In the genomic region with DNA sequence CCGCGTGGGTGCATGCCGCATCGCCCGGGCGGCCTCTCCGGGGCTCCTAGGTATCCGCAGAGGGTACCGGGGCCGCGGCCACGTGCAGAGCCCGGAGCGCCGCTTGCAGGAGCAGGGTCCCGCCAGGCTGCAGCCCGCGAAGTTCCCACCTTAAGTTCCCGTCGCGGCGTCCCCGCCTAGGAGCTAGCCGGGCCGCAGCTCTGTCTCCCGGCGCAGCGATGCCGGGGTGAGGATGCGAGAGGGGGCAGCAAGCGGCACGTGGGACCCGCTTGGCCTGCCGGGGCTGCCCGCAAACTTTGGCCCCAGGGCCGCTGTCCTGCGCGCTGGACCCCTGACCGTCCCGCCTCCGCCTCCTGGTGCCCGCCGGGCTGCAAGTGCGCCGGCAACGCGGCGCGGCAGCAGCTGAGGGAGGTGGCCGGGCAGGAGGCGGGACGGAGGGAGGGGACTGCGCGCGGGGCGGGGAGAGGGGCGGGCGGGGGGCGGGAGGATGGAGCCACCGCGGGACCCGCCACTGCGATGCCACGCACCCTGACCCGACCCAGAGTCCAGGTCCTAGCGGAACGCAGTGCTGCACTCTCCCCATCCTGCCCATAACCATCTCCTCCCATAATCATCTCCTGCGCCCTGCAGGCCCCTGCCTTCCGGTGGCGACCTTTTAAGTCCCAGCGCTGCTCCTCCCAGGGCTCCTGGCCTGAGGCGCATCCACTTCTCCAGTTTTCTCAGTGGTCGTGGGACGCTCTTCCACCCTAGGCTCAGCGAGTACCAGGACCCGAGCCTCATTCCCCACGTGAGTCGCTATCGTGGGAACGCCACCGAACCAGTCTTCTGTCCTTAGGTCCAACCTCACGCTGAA, we compare ENCODE assay signal across 10 mouse cellular contexts. TPM values are rescaled to one million over a fixed set of nuclear protein-coding genes. Genes with fewer than 3 reads are reported as not detected.
DNase-seq lines count a peak whose midpoint lies in the region; ATAC-seq and TF ChIP-seq lines count a peak whose summit lies in the region.
"Had no signal": no experiment of that assay in that cellular context is flagged by ENCODE, and none has a peak within 500 bp of the region (broad histone marks: within the 10 kb centered on the region; RNA-seq: fewer than 3 reads in every experiment).

No protein-coding gene starts in this region.

- ATAC-seq in heart, embryonic 15.5 days (replicated peaks; ENCODE audit: insufficient number of reproducible peaks, insufficient read depth, low FRiP score, low read depth) = peak; percentile 43; the same call in 1 of the 2 replicates
- ATAC-seq in kidney, postnatal 0 days (replicated peaks; ENCODE audit: low FRiP score, low read depth) = peak; percentile 68
- ATAC-seq in megakaryocyte-erythroid progenitor cell, adult 5-6 weeks (replicated peaks; ENCODE audit: low FRiP score, low TSS enrichment, poor library complexity, severe bottlenecking) = 0 out of 2 replicates have a peak, but pooled peaks have one; percentile 19
- ATAC-seq in stomach, embryonic 16.5 days (ENCODE audit: insufficient read depth, low FRiP score) = peak; percentile 70
- ATAC-seq: Patski had no signal

- peaks cover 96% of the 10 kb centered on the region for H3K27me3 ChIP-seq in heart, embryonic 15.5 days
- H3K27me3 ChIP-seq in kidney, postnatal 0 days (ENCODE audit: insufficient read depth, low read length) = peaks cover 38% of the 10 kb centered on the region
- H3K27me3 ChIP-seq in stomach, embryonic 16.5 days (ENCODE audit: control insufficient read depth, insufficient read depth, low read length) = peaks cover 34% of the 10 kb centered on the region

- TF ChIP-seq POLR2A in cortical plate, adult 2 months (IDR thresholded peaks at IDR 0.05; ENCODE audit: extremely low read depth, insufficient read depth, low read length) = 0 out of 2 replicates have a peak, but pooled peaks have one; percentile 33

- 1% methylated on average over 75 of the region's 82 CpGs for WGBS in heart, embryonic 15.5 days
- 2% methylated on average over 70 of the region's 82 CpGs for WGBS in kidney, postnatal 0 days
- 1% methylated on average over 66 of the region's 82 CpGs for WGBS in stomach, embryonic 16.5 days

- H3K36me3 ChIP-seq in heart, embryonic 15.5 days = no peaks in the 10 kb centered on the region
- H3K36me3 ChIP-seq in kidney, postnatal 0 days (ENCODE audit: insufficient read depth, low read length) = no peaks in the 10 kb centered on the region
- no peaks in the 10 kb centered on the region for H3K36me3 ChIP-seq in stomach, embryonic 16.5 days (ENCODE audit: control insufficient read depth, insufficient read depth, low read length)

- peak overlapping the region; percentile 63 for H3K4me3 ChIP-seq in cortical plate, adult 2 months (ENCODE audit: insufficient read depth, low read length)
- H3K4me3 ChIP-seq in heart, embryonic 15.5 days = peak overlapping the region; percentile 50
- peak overlapping the region; percentile 44 for H3K4me3 ChIP-seq in kidney, postnatal 0 days (replicated peaks; ENCODE audit: low read depth, low read length)
- peak overlapping the region; percentile 59 for H3K4me3 ChIP-seq in stomach, embryonic 16.5 days (replicated peaks; ENCODE audit: low read length)

- no peak for TF ChIP-seq CTCF in cortical plate, adult 2 months (IDR thresholded peaks at IDR 0.05; ENCODE audit: extremely low read depth, insufficient read depth, low read length)
- no peak; the same call in 1 of the 2 replicates for TF ChIP-seq CTCF in kidney, postnatal 0 days (IDR thresholded peaks at IDR 0.05; ENCODE audit: low read depth)

- peak overlapping the region; percentile 9 for H3K9ac ChIP-seq in heart, embryonic 15.5 days
- peak overlapping the region; percentile 40; the same call in 1 of the 2 replicates for H3K9ac ChIP-seq in kidney, postnatal 0 days (ENCODE audit: low read depth, low read length)
- H3K9ac ChIP-seq in stomach, embryonic 16.5 days (ENCODE audit: low read length) = peak overlapping the region; percentile 65

- peak; percentile 36 for DNase-seq in left cerebral cortex, postnatal 4 days
- DNase-seq in left cerebral cortex, postnatal 25 days (ENCODE audit: low spot score in 2 of 2) = no peak
- DNase-seq in kidney, postnatal 0 days (ENCODE audit: low spot score) = peak; percentile 67
- DNase-seq in layer of hippocampus, adult 8-10 months (ENCODE audit: low spot score in 2 of 2) = no peak

- H3K9me3 ChIP-seq in heart, embryonic 15.5 days (replicated peaks) = peaks cover 7% of the 10 kb centered on the region
- H3K9me3 ChIP-seq in kidney, postnatal 0 days (replicated peaks; ENCODE audit: low read length) = no peaks in the 10 kb centered on the region
- no peaks in the 10 kb centered on the region for H3K9me3 ChIP-seq in stomach, embryonic 16.5 days (replicated peaks; ENCODE audit: control insufficient read depth, low read length)

- H3K27ac ChIP-seq in cortical plate, adult 2 months (ENCODE audit: insufficient read depth, low read length) = no peak overlapping the region
- H3K27ac ChIP-seq in heart, embryonic 15.5 days = no peak overlapping the region
- H3K27ac ChIP-seq in kidney, postnatal 0 days = no peak overlapping the region
- no peak overlapping the region for H3K27ac ChIP-seq in stomach, embryonic 16.5 days (ENCODE audit: low read length)
- H3K27ac ChIP-seq: macrophage had no signal

- no peaks in the 10 kb centered on the region for H3K4me1 ChIP-seq in cortical plate, adult 2 months (ENCODE audit: control insufficient read depth, insufficient read depth, low read length)
- peaks cover 20% of the 10 kb centered on the region for H3K4me1 ChIP-seq in heart, embryonic 15.5 days (replicated peaks)
- no peaks in the 10 kb centered on the region; the same call in 1 of the 2 replicates for H3K4me1 ChIP-seq in kidney, postnatal 0 days (replicated peaks; ENCODE audit: insufficient read depth, low read length)
- H3K4me1 ChIP-seq in stomach, embryonic 16.5 days (ENCODE audit: control insufficient read depth, insufficient read depth, low read length) = 0 out of 2 replicates have a peak, but pooled peaks cover 2% of the 10 kb centered on the region

- intact Hi-C loops in left cerebral cortex, postnatal 4 days (cut with DNase I) = no loop called here
- intact Hi-C loops in left cerebral cortex, postnatal 25 days (cut with DNase I) = no loop called here

- H3K4me2 ChIP-seq in heart, embryonic 15.5 days = peak overlapping the region; percentile 91
- H3K4me2 ChIP-seq in kidney, postnatal 0 days (ENCODE audit: low read length) = peak overlapping the region; percentile 89
- peak overlapping the region; percentile 96 for H3K4me2 ChIP-seq in stomach, embryonic 16.5 days (ENCODE audit: low read depth, low read length)

RNA-seq across cellular contexts. Expression of a gene that starts 0.6 kb away (rescaled TPM):
- 10 to 100 TPM; 34.4 to 34.5 TPM for total RNA-seq in left cerebral cortex, postnatal 4 days (2021)
- total RNA-seq in left cerebral cortex, postnatal 25 days (2021) = 10 to 100 TPM; 34.1 to 43.2 TPM
- polyA plus RNA-seq in cortical plate, adult 2 months (2012; rRNA removed) = 5.9 and 7.2 TPM in 2 replicates
- polyA plus RNA-seq in heart, embryonic 15.5 days (2015; fragmentation: Nextera tagmentation; extraction: Ambion mirVana) = 0.18 and 0.48 TPM in 2 replicates
- polyA plus RNA-seq in kidney, postnatal 0 days (2015; fragmentation: Nextera tagmentation; extraction: Ambion mirVana) = 0.76 and 0.83 TPM in 2 replicates
- not detected in 2 replicates for total RNA-seq in megakaryocyte-erythroid progenitor cell, adult 5-6 weeks (2014; fragmentation: Nextera tagmentation)
- total RNA-seq in megakaryocyte-erythroid progenitor cell, adult 5-6 weeks (2017) = 0.05 TPM in 1 of 2 replicates, not detected in the other
- 5.0 and 5.7 TPM in 2 replicates for polyA plus RNA-seq in stomach, embryonic 16.5 days (2015; fragmentation: Nextera tagmentation; extraction: Ambion mirVana)
- 10 to 100 TPM; 38.2 to 45.7 (median 42.6) TPM for total RNA-seq in layer of hippocampus, adult 8-10 months (2022)
- polyA plus RNA-seq: macrophage, Patski had no signal

RNA-seq across cellular contexts. Expression of a gene that starts 50.5 kb away (rescaled TPM):
- total RNA-seq in left cerebral cortex, postnatal 4 days (2021) = 10 to 100 TPM; 15.5 to 17.7 TPM
- total RNA-seq in left cerebral cortex, postnatal 25 days (2021) = 10 to 100 TPM; 15.4 to 16.6 TPM
- polyA plus RNA-seq in cortical plate, adult 2 months (2012; rRNA removed) = 13.9 and 14.6 TPM in 2 replicates
- polyA plus RNA-seq in heart, embryonic 15.5 days (2015; fragmentation: Nextera tagmentation; extraction: Ambion mirVana) = 4.2 and 5.7 TPM in 2 replicates
- 7.7 and 9.3 TPM in 2 replicates for polyA plus RNA-seq in kidney, postnatal 0 days (2015; fragmentation: Nextera tagmentation; extraction: Ambion mirVana)
- 4.2 and 5.6 TPM in 2 replicates for total RNA-seq in megakaryocyte-erythroid progenitor cell, adult 5-6 weeks (2014; fragmentation: Nextera tagmentation)
- total RNA-seq in megakaryocyte-erythroid progenitor cell, adult 5-6 weeks (2017) = 1.9 and 3.8 TPM in 2 replicates
- 2.4 and 3.4 TPM in 2 replicates for polyA plus RNA-seq in stomach, embryonic 16.5 days (2015; fragmentation: Nextera tagmentation; extraction: Ambion mirVana)
- total RNA-seq in layer of hippocampus, adult 8-10 months (2022) = 10 to 100 TPM; 15.6 to 19.8 (median 17.4) TPM

RNA-seq across cellular contexts. Expression of a gene that starts 50.6 kb away (rescaled TPM):
- total RNA-seq in left cerebral cortex, postnatal 4 days (2021) = 10 to 100 TPM; 29.7 to 41.5 TPM
- total RNA-seq in left cerebral cortex, postnatal 25 days (2021) = 10 to 100 TPM; 54.6 to 55.4 TPM
- polyA plus RNA-seq in cortical plate, adult 2 months (2012; rRNA removed) = 22.2 and 22.4 TPM in 2 replicates
- polyA plus RNA-seq in heart, embryonic 15.5 days (2015; fragmentation: Nextera tagmentation; extraction: Ambion mirVana) = 69.3 and 96.2 TPM in 2 replicates
- 154 and 169 TPM in 2 replicates for polyA plus RNA-seq in kidney, postnatal 0 days (2015; fragmentation: Nextera tagmentation; extraction: Ambion mirVana)
- total RNA-seq in megakaryocyte-erythroid progenitor cell, adult 5-6 weeks (2014; fragmentation: Nextera tagmentation) = 69.5 and 95.9 TPM in 2 replicates
- total RNA-seq in megakaryocyte-erythroid progenitor cell, adult 5-6 weeks (2017) = 30.5 and 40.1 TPM in 2 replicates
- 96.2 and 118 TPM in 2 replicates for polyA plus RNA-seq in stomach, embryonic 16.5 days (2015; fragmentation: Nextera tagmentation; extraction: Ambion mirVana)
- total RNA-seq in layer of hippocampus, adult 8-10 months (2022) = 10 to 100 TPM; 48.8 to 66.4 (median 52.7) TPM

RNA-seq across cellular contexts. Expression of a gene that starts 50.8 kb away (rescaled TPM):
- total RNA-seq in left cerebral cortex, postnatal 4 days (2021) = 10 to 100 TPM; 28.5 to 33.7 TPM
- total RNA-seq in left cerebral cortex, postnatal 25 days (2021) = 10 to 100 TPM; 33.6 to 38.8 TPM
- 32.5 and 36.9 TPM in 2 replicates for polyA plus RNA-seq in cortical plate, adult 2 months (2012; rRNA removed)
- 10.9 and 14.2 TPM in 2 replicates for polyA plus RNA-seq in heart, embryonic 15.5 days (2015; fragmentation: Nextera tagmentation; extraction: Ambion mirVana)
- 8.3 and 11.1 TPM in 2 replicates for polyA plus RNA-seq in kidney, postnatal 0 days (2015; fragmentation: Nextera tagmentation; extraction: Ambion mirVana)
- total RNA-seq in megakaryocyte-erythroid progenitor cell, adult 5-6 weeks (2014; fragmentation: Nextera tagmentation) = 38.5 and 43.2 TPM in 2 replicates
- total RNA-seq in megakaryocyte-erythroid progenitor cell, adult 5-6 weeks (2017) = 35.4 and 55.3 TPM in 2 replicates
- 12.3 and 12.6 TPM in 2 replicates for polyA plus RNA-seq in stomach, embryonic 16.5 days (2015; fragmentation: Nextera tagmentation; extraction: Ambion mirVana)
- 10 to 100 TPM; 33.7 to 46.0 (median 35.0) TPM for total RNA-seq in layer of hippocampus, adult 8-10 months (2022)

Comparison
In these comparisons a context has a peak if more than half of its experiments do, and no peak if none do; other contexts are left out.
1. DNase-seq: peak in left cerebral cortex, postnatal 4 days (single experiment) and kidney, postnatal 0 days (single experiment); none in left cerebral cortex, postnatal 25 days (0 of 2) and layer of hippocampus, adult 8-10 months (0 of 2).
2. ATAC-seq: peak in every context shown above with its lines; median percentile 70 in stomach, embryonic 16.5 days; 68 in kidney, postnatal 0 days; 43 in heart, embryonic 15.5 days; 19 in megakaryocyte-erythroid progenitor cell, adult 5-6 weeks.
3. H3K9ac ChIP-seq: peak in every context shown above with its lines; median percentile 65 in stomach, embryonic 16.5 days; 40 in kidney, postnatal 0 days; 9 in heart, embryonic 15.5 days.
4. RNA of a gene that starts 0.6 kb away (total RNA-seq): 38.2 to 45.7 TPM in layer of hippocampus, adult 8-10 months, 34.1 to 43.2 TPM in left cerebral cortex, postnatal 25 days and 34.4 to 34.5 TPM in left cerebral cortex, postnatal 4 days; 0.05 TPM in megakaryocyte-erythroid progenitor cell, adult 5-6 weeks; every median in the first group is over 10 times any median in the second.
5. Peak in every context shown above with its lines, with median percentiles within 50 percentile points of each other: H3K4me3 ChIP-seq and H3K4me2 ChIP-seq.